Mouse (Mus musculus) intestine, embryonic 16.5 days (tissue): ENCODE results near the gene Fndc3a. TPM values are rescaled to one million over a fixed set of nuclear protein-coding genes. Genes with fewer than 3 reads are reported as not detected.

Experiments
- ATAC-seq: fragments of 200-750 bp; cut with Nextera tagmentation; 2 replicates; pipeline ENCODE4 v1.8.0; 2017; ENCODE audit warnings: moderate TSS enrichment, moderate library complexity
- H3K27ac ChIP-seq: fragments of 300-500 bp; sonication (generic); 2 replicates; pipeline ENCODE4 v1.5.1; 2014; ENCODE audit warnings: mild to moderate bottlenecking, low read length
- H3K27me3 ChIP-seq: fragments of 300-500 bp; sonication (generic); replicated peaks from 2 replicates; pipeline ENCODE4 v1.6.1; 2014; ENCODE audit warnings: low read length, control low read depth, mixed read lengths; ENCODE audit not compliant: control insufficient read depth, insufficient read depth
- H3K36me3 ChIP-seq: fragments of 300-500 bp; sonication (generic); 2 replicates; pipeline ENCODE4 v1.6.1; 2014; ENCODE audit warnings: low read length, control low read depth; ENCODE audit not compliant: control insufficient read depth, insufficient read depth
- H3K4me1 ChIP-seq: fragments of 300-500 bp; sonication (generic); 2 replicates; pipeline ENCODE4 v1.6.1; 2014; ENCODE audit warnings: low read length, control low read depth, mixed read lengths; ENCODE audit not compliant: control insufficient read depth, insufficient read depth
- H3K4me2 ChIP-seq: fragments of 300-500 bp; sonication (generic); 2 replicates; pipeline ENCODE4 v1.6.1; 2014; ENCODE audit warnings: low read depth, low read length, control low read depth
- H3K4me3 ChIP-seq: fragments of 300-500 bp; sonication (generic); 2 replicates; pipeline ENCODE4 v1.5.1; 2014; ENCODE audit warnings: mild to moderate bottlenecking, low read length
- H3K9ac ChIP-seq: fragments of 300-500 bp; sonication (generic); 2 replicates; pipeline ENCODE4 v1.6.1; 2014; ENCODE audit warnings: low read depth, low read length
- H3K9me3 ChIP-seq: fragments of 300-500 bp; sonication (generic); 2 replicates; pipeline ENCODE4 v1.6.1; 2016; ENCODE audit warnings: low read length, control low read depth; ENCODE audit not compliant: control insufficient read depth
- WGBS: fragments of 180-500 bp; shearing (Covaris S2); extraction: QIAGEN DNeasy Blood & Tissue Kit; methylation state at CpG from one replicate; pipeline ENCODE4 v1.1.7; 2014; 5-methylcytosine and 5-hydroxymethylcytosine counted together
- polyA plus RNA-seq: library from polyadenylated mRNA; unstranded; fragments of >200 nt; fragmentation: Nextera tagmentation; extraction: Ambion mirVana; gene quantifications from 2 replicates; pipeline ENCODE4 v1.2.1, GENCODE M21; 2015

The Fndc3a gene
- polyA plus RNA-seq, 1 experiment from 2014 or later, result 42.4 TPM

DNA sequence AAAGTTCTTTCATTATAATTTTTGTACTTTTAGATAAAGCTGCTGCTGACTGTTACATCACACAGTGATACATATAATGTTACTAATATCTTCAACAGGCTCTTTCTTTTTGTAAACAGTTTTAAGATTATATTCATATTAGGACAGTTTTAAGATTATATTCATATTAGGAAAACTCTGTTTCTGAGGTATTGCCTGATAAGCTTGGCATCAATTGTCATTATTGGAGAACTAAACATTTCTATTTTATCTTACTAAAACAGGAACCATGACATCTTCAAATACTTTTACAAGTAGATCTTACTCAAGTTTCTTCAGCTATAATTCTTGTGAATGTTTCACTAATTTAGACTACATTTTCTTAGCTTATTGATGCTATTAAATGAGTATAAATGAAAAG lies 84.4 kb downstream of the Fndc3a start:
- ATAC-seq, result no peak
- H3K4me1 ChIP-seq, result no peaks in the 10 kb centered on the region
- H3K4me3 ChIP-seq, result no peak overlapping the region
- H3K9me3 ChIP-seq, result no peaks in the 10 kb centered on the region
- no peak overlapping the region for H3K4me2 ChIP-seq
- H3K9ac ChIP-seq, result no peak overlapping the region
- no peaks in the 10 kb centered on the region for H3K27me3 ChIP-seq
- H3K36me3 ChIP-seq, result no peaks in the 10 kb centered on the region
- no peak overlapping the region for H3K27ac ChIP-seq

DNA sequence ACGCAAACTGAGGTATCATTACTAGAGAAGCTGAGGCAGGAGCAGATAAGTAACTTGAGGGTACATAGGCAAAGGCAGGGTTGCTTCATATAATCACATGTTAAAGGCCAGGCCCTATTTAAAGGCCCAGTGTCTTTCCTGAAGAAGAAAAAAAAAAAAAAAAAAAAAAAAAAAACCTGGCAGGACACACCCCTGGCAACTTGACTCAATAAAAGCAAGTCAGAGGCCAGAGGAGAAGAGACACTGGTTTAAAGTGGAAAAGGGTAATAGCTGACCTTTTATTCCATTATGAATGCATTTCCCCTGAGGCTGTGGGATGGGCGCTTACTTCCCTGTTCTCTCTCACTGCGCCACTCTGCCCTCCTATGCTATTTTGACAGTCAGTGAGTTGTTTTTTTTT lies 105.7 kb downstream of the Fndc3a start:
- Histone ChIP-seq H3K4me3 (no peak overlapping the region), H3K36me3 (no peaks in the 10 kb centered on the region), H3K4me1 (peaks cover 10% of the 10 kb centered on the region), H3K27ac (no peak overlapping the region), H3K9me3 (no peaks in the 10 kb centered on the region), H3K9ac (no peak overlapping the region), H3K4me2 (no peak overlapping the region), H3K27me3 (no peaks in the 10 kb centered on the region)
- peak; percentile 52 for ATAC-seq
- WGBS, result 84% methylated on average over 3 of the region's 3 CpGs

DNA sequence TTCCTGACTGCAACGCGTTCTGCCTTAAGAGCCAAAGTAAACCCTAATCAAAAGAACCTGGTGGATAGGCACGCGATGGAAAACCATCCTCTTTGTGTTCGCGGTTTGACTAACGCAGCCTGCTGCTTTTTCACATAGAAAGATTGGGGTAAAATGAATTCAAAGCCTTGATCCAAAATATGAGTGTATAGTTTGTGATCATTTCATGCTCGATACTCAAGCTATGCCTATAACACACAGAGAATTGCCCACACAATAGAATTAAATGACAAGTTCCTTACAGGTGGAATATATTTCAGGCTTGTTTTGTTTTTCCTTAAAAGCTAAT lies 106.6 kb downstream of the Fndc3a start:
- ATAC-seq, result no peak; the same call in 1 of the 2 replicates
- no peaks in the 10 kb centered on the region for H3K27me3 ChIP-seq

DNA sequence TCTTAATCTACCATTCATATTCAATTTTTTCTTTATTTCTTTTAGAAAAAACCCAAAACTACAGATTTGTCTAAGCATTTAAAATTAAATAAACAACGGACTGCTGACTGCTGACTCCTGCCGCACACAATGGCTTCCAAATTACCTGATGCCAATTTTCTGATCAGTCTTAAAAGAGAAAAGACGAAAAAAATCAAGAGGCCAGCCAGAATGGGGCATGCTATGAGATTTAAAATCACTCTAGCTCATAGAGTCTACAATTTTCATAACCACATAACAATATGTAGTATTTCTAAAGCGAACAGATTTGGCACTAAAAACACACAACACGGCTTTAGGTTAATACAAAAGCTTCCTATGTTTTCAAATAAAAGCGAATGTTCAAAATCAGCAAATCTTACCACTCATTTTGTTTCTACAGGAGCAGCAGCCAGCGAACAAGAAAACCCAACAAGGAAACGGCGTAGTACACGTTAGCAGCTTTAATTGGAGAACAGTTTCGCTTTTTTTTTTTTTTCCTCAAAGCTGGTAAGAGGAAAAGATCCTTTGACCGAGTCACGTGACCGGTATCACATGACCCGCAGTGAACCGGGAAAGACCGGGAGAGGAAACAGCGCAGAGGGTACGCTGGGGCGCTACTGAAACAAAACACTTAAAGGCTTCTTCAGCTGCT lies 107.1 kb downstream of the Fndc3a start:
- Histone ChIP-seq H3K27ac (peak overlapping the region; percentile 92), H3K36me3 (no peaks in the 10 kb centered on the region), H3K4me1 (peaks cover 10% of the 10 kb centered on the region), H3K9ac (peak overlapping the region; percentile 67), H3K4me2 (peak overlapping the region; percentile 77), H3K27me3 (no peaks in the 10 kb centered on the region), H3K4me3 (peak overlapping the region; percentile 57), H3K9me3 (no peaks in the 10 kb centered on the region)
- 1% methylated on average over 20 of the region's 20 CpGs for WGBS
- ATAC-seq, result peak; percentile 91

More for the DNA sequence above, 106.6 kb downstream of the Fndc3a start:
- peak overlapping the region; percentile 77 for H3K4me2 ChIP-seq
- H3K4me3 ChIP-seq, result peak overlapping the region; percentile 57
- H3K36me3 ChIP-seq, result no peaks in the 10 kb centered on the region
- H3K27ac ChIP-seq, result peak overlapping the region; percentile 92
- WGBS, result under 1% methylated on average over 8 of the region's 8 CpGs
- peak overlapping the region; percentile 67 for H3K9ac ChIP-seq
- H3K9me3 ChIP-seq, result no peaks in the 10 kb centered on the region
- H3K4me1 ChIP-seq, result peaks cover 10% of the 10 kb centered on the region

DNA sequence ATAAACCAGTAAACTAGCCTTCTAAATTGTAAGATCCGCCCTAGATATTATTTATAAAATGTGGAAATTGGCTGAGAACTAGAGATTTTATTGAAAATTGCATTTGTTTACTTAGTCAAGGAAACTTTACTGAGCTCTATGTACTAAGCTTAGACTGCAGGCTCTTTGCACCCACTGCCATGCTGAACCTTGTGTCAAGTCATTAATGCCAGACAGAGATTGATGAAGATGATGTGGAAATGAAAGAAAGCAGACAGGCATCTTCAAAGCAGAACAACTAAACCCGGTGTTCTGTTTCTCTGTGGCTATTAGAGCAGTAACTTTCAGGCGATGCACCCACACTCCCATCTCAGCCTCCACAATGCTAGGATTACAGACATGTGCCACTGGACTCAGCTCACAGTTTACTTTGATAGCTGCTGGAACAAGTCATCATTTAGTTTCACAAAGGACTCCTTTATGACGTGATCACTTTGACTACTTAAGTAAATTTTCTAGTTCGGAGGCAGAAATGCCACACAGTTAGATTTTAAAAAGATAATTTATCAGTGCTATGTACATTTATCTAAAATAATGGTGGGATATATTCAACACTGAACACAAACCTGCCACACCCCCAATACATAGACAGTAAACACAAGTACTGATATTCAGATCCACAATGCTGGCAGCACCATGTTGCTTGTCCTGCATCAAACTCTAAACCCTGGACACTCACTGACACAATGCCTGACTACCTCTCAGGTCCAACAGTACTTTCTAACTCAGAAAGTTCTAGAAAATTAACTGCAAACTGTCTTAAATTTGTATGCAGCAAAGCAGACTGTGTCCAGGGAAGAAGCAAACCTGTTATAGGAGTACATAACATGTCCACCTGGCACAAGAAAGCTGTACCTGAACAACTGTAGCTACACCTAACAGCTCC lies 108.2 kb downstream of the Fndc3a start:
- ATAC-seq, result no peak
- Histone ChIP-seq H3K9me3 (no peaks in the 10 kb centered on the region), H3K27ac (0 out of 2 replicates have a peak overlapping the region, but pooled peaks have one; percentile 15)

DNA sequence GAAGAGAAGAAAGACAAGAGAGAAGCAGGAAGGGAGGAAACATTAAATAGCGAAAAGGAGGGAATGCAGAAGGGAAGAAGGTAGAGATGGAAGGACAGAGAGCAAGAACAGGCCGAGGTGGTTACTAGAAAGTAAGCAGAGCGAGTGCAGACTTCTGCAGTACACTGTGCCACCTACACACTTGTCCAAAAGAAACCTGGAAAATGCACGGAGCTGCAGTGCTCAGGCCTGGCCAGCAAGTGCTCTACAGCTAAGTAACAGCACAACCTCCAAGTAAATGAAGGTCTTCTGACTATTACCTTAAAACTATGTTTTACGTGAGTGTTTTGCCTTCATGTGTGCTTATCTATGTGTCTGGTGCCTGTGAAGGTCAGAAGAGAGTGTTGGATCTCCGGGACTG lies 109.4 kb downstream of the Fndc3a start:
- peaks cover 10% of the 10 kb centered on the region for H3K4me1 ChIP-seq
- H3K4me3 ChIP-seq, result no peak overlapping the region
- H3K9me3 ChIP-seq, result no peaks in the 10 kb centered on the region
- WGBS, result 81% methylated on average over 6 of the region's 6 CpGs
- H3K4me2 ChIP-seq, result no peak overlapping the region
- H3K27ac ChIP-seq, result no peak overlapping the region
- H3K27me3 ChIP-seq, result no peaks in the 10 kb centered on the region
- H3K36me3 ChIP-seq, result no peaks in the 10 kb centered on the region
- ATAC-seq, result no peak
- peak overlapping the region; percentile 10; the same call in 1 of the 2 replicates for H3K9ac ChIP-seq

More for the DNA sequence above, 108.2 kb downstream of the Fndc3a start:
- Histone ChIP-seq H3K4me2 (peak overlapping the region; percentile 77), H3K27me3 (no peaks in the 10 kb centered on the region), H3K4me3 (peak overlapping the region; percentile 57), H3K4me1 (peaks cover 10% of the 10 kb centered on the region), H3K9ac (peak overlapping the region; percentile 61), H3K36me3 (no peaks in the 10 kb centered on the region)
- 37% methylated on average over 5 of the region's 5 CpGs for WGBS

DNA sequence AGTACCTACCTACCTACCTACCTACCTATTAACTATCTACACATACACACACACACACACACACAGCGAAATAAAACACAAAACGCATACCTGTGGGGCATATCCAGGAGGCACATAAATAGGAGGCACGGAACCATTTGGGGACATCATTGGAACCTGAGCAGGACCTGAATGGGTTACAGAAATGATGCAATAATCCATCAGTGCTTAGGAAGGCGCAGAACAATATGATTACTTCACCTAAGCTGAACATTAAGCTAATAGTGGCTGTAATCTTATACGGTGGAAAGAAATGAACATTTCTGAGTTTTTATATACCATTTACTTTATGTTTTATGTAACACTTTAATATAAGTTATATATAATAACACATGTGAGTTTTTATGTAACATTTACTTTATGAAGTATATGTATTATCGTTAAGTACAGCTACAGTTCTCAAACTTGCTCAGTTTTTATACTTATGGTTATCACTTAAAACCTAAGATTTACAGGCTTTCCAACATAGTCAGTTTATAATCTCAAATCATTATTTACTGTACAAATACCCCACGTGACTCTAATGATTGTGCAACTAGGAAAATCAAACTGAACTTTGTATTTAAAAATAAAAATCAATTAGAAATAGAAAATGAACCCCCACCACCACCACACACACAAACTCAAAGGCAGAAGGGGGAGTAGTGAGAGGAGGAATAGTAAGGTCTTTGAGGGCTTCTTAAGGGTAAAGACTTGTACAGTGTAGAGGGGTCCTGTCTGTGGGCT lies 110.6 kb downstream of the Fndc3a start:
- H3K27me3 ChIP-seq, result no peaks in the 10 kb centered on the region
- H3K9ac ChIP-seq, result no peak overlapping the region
- no peaks in the 10 kb centered on the region for H3K9me3 ChIP-seq
- no peak overlapping the region for H3K4me2 ChIP-seq
- 88% methylated on average over 7 of the region's 7 CpGs for WGBS
- ATAC-seq, result no peak
- peaks cover 10% of the 10 kb centered on the region for H3K4me1 ChIP-seq
- H3K36me3 ChIP-seq, result no peaks in the 10 kb centered on the region
- no peak overlapping the region for H3K4me3 ChIP-seq
- no peak overlapping the region for H3K27ac ChIP-seq

DNA sequence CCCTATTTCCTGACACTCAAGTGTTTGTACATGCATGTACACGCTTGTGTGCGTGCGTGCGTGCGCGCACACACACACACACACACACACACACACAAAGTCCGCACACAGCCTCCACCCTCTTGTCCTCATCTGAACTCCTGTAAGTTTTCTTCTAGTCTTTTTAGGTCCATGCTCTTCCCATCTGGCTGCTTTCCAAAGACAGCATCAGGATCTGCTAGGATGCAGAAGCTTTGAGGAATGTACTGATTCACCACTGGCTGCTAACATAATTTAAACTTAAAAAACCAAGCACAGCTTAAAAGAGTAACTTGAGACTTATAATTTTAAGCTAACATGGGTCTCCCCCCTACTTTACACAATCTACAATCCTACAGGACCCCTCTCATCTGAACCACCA lies 115.6 kb downstream of the Fndc3a start:
- no peaks in the 10 kb centered on the region for H3K9me3 ChIP-seq
- H3K4me3 ChIP-seq, result no peak overlapping the region
- no peak overlapping the region for H3K9ac ChIP-seq
- no peaks in the 10 kb centered on the region for H3K4me1 ChIP-seq
- WGBS, result 94% methylated on average over 7 of the region's 7 CpGs
- H3K27ac ChIP-seq, result no peak overlapping the region
- ATAC-seq, result no peak
- H3K27me3 ChIP-seq, result no peaks in the 10 kb centered on the region
- no peaks in the 10 kb centered on the region for H3K36me3 ChIP-seq
- no peak overlapping the region for H3K4me2 ChIP-seq

DNA sequence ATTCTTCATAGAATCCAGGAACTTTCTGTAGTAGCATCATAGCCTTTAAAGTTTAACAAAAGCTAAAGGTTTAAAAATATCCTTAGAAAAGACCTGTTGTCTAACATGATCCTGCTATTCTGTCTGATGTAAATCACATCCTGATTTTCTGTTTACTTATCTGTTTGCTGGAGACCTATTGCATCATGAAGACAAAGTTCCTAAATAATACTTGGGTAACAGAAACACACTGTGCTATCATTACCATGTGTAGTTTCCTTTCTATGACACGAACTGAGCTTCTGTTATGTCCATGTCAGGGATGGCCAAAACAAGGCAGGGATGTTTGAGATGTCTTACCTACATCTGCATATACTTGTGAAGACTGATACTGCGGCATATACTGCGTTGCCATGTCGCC lies 120.4 kb downstream of the Fndc3a start:
- H3K4me3 ChIP-seq, result no peak overlapping the region
- H3K27ac ChIP-seq, result no peak overlapping the region
- no peaks in the 10 kb centered on the region for H3K4me1 ChIP-seq
- no peaks in the 10 kb centered on the region for H3K27me3 ChIP-seq
- WGBS, result 96% methylated on average over 4 of the region's 4 CpGs
- peaks cover 2% of the 10 kb centered on the region; the same call in 1 of the 2 replicates for H3K36me3 ChIP-seq
- no peaks in the 10 kb centered on the region for H3K9me3 ChIP-seq
- no peak for ATAC-seq
- H3K9ac ChIP-seq, result no peak overlapping the region
- H3K4me2 ChIP-seq, result no peak overlapping the region
